Mouse (Mus musculus) liver, embryonic 15.5 days (tissue): ENCODE results near the gene Hk2. TPM values are rescaled to one million over a fixed set of nuclear protein-coding genes. Genes with fewer than 3 reads are reported as not detected.
"Not testable (repeated sequence)": the region's sequence is repeated elsewhere in the genome, so short reads cannot be mapped to it uniquely, and the experiment has no call there.

Experiments used
- ATAC-seq: fragments of 200-750 bp; cut with Nextera tagmentation; 2 replicates; pipeline ENCODE4 v1.8.0; 2017; ENCODE audit warnings: moderate number of reproducible peaks, mild to moderate bottlenecking, moderate library complexity; ENCODE audit not compliant: insufficient read depth
- H3K27ac ChIP-seq: fragments of 300-500 bp; sonication (generic); replicated peaks from 2 replicates; pipeline ENCODE4 v1.5.1; 2015; ENCODE audit warnings: mild to moderate bottlenecking, inconsistent platforms
- H3K27me3 ChIP-seq: fragments of 300-500 bp; sonication (generic); 2 replicates; pipeline ENCODE4 v1.6.1; 2015; ENCODE audit warnings: mild to moderate bottlenecking, inconsistent platforms
- H3K36me3 ChIP-seq: fragments of 300-500 bp; sonication (generic); replicated peaks from 2 replicates; pipeline ENCODE4 v1.6.1; 2015; ENCODE audit warnings: moderate library complexity, mild to moderate bottlenecking, inconsistent platforms
- H3K4me1 ChIP-seq: fragments of 300-500 bp; sonication (generic); replicated peaks from 2 replicates; pipeline ENCODE4 v1.6.1; 2015; ENCODE audit warnings: inconsistent platforms
- H3K4me2 ChIP-seq: fragments of 300-500 bp; sonication (generic); 2 replicates; pipeline ENCODE4 v1.6.1; 2015; ENCODE audit warnings: moderate library complexity, mild to moderate bottlenecking, inconsistent platforms
- H3K4me3 ChIP-seq: fragments of 300-500 bp; sonication (generic); replicated peaks from 2 replicates; pipeline ENCODE4 v1.5.1; 2015; ENCODE audit warnings: mild to moderate bottlenecking, inconsistent platforms
- H3K9ac ChIP-seq: fragments of 300-500 bp; sonication (generic); 2 replicates; pipeline ENCODE4 v1.6.1; 2015; ENCODE audit warnings: moderate library complexity, mild to moderate bottlenecking, inconsistent platforms
- H3K9me3 ChIP-seq: fragments of 300-500 bp; sonication (generic); replicated peaks from 2 replicates; pipeline ENCODE4 v1.6.1; 2016; ENCODE audit warnings: inconsistent platforms
- WGBS: fragments of 180-500 bp; shearing (Covaris S2); methylation state at CpG from one replicate; pipeline ENCODE4 v1.1.7; 2015; ENCODE audit warnings: mixed read lengths; ENCODE audit not compliant: insufficient replicate concordance; 5-methylcytosine and 5-hydroxymethylcytosine counted together
- polyA plus RNA-seq: library from polyadenylated mRNA; unstranded; fragments of >200 nt; fragmentation: Nextera tagmentation; extraction: Ambion mirVana; gene quantifications from 2 replicates; pipeline ENCODE4 v1.2.1, GENCODE M21; 2015

The Hk2 gene
- polyA plus RNA-seq, 1 experiment from 2014 or later = 4.7 TPM

- no peak for ATAC-seq
Measured at GRCm38 (mm10) chr6:82714243-82714642, 60.0 kb downstream of the Hk2 start.

GRCm38 (mm10) chr6:82707742-82708141, 66.5 kb downstream of the Hk2 start:
- no peak overlapping the region for H3K4me2 ChIP-seq
- H3K27me3 ChIP-seq = no peaks in the 10 kb centered on the region
- H3K4me1 ChIP-seq = no peaks in the 10 kb centered on the region
- H3K36me3 ChIP-seq = no peaks in the 10 kb centered on the region
- no peak overlapping the region for H3K27ac ChIP-seq
- no peaks in the 10 kb centered on the region for H3K9me3 ChIP-seq
- no peak overlapping the region for H3K9ac ChIP-seq
- no peak overlapping the region for H3K4me3 ChIP-seq
- ATAC-seq = no peak
- WGBS = 69% methylated on average over 3 of the region's 3 CpGs

More at GRCm38 (mm10) chr6:82714243-82714642, 60.0 kb downstream of the Hk2 start:
- no peak overlapping the region for H3K4me3 ChIP-seq
- H3K27ac ChIP-seq = no peak overlapping the region
- H3K4me2 ChIP-seq = no peak overlapping the region
- H3K27me3 ChIP-seq = no peaks in the 10 kb centered on the region
- H3K4me1 ChIP-seq = no peaks in the 10 kb centered on the region
- no peak overlapping the region for H3K9ac ChIP-seq
- no peaks in the 10 kb centered on the region for H3K36me3 ChIP-seq
- WGBS = 19% methylated on average over 3 of the region's 3 CpGs
- no peaks in the 10 kb centered on the region for H3K9me3 ChIP-seq

GRCm38 (mm10) chr6:82707241-82707640, 67.0 kb downstream of the Hk2 start:
- Histone ChIP-seq H3K4me3 (no peak overlapping the region), H3K4me2 (no peak overlapping the region), H3K36me3 (no peaks in the 10 kb centered on the region), H3K9ac (no peak overlapping the region), H3K4me1 (no peaks in the 10 kb centered on the region), H3K27me3 (no peaks in the 10 kb centered on the region), H3K27ac (no peak overlapping the region), H3K9me3 (no peaks in the 10 kb centered on the region)
- ATAC-seq = no peak
- WGBS = 75% methylated on average over 10 of the region's 10 CpGs

GRCm38 (mm10) chr6:82705221-82705620, 69.0 kb downstream of the Hk2 start, which contains the start of gene Pole4:
Gene Pole4, minus strand, starts transcription at chr6:82705365.
- Histone ChIP-seq H3K27me3 (no peaks in the 10 kb centered on the region), H3K27ac (no peak within 1 kb of the TSS), H3K9me3 (no peaks in the 10 kb centered on the region), H3K4me3 (no peak within 1 kb of the TSS), H3K36me3 (no peaks in the 10 kb centered on the region), H3K4me1 (no peaks in the 10 kb centered on the region), H3K9ac (no peak within 1 kb of the TSS), H3K4me2 (no peak within 1 kb of the TSS)
- 40% methylated on average over 5 of the region's 5 CpGs for WGBS
- ATAC-seq = no peak

GRCm38 (mm10) chr6:82703710-82704109, 70.5 kb downstream of the Hk2 start:
- ATAC-seq = no peak
- H3K9ac ChIP-seq = no peak overlapping the region

GRCm38 (mm10) chr6:82702593-82703017, 71.6 kb downstream of the Hk2 start:
- peak; percentile 54; the same call in 1 of the 2 replicates for ATAC-seq
- Histone ChIP-seq H3K4me1 (no peaks in the 10 kb centered on the region), H3K4me3 (no peak overlapping the region), H3K27ac (no peak overlapping the region), H3K4me2 (no peak overlapping the region), H3K9ac (no peak overlapping the region), H3K9me3 (no peaks in the 10 kb centered on the region), H3K27me3 (no peaks in the 10 kb centered on the region), H3K36me3 (no peaks in the 10 kb centered on the region)
- 21% methylated on average over 16 of the region's 16 CpGs for WGBS

More at GRCm38 (mm10) chr6:82703710-82704109, 70.5 kb downstream of the Hk2 start:
- no peaks in the 10 kb centered on the region for H3K27me3 ChIP-seq
- H3K4me3 ChIP-seq = no peak overlapping the region
- no peak overlapping the region for H3K27ac ChIP-seq
- 71% methylated on average over 3 of the region's 3 CpGs for WGBS
- H3K4me2 ChIP-seq = no peak overlapping the region
- no peaks in the 10 kb centered on the region for H3K36me3 ChIP-seq
- no peaks in the 10 kb centered on the region for H3K4me1 ChIP-seq
- no peaks in the 10 kb centered on the region for H3K9me3 ChIP-seq

- Histone ChIP-seq H3K27me3 (no peaks in the 10 kb centered on the region), H3K9me3 (no peaks in the 10 kb centered on the region), H3K36me3 (no peaks in the 10 kb centered on the region), H3K27ac (no peak overlapping the region), H3K4me1 (no peaks in the 10 kb centered on the region), H3K4me3 (no peak overlapping the region), H3K9ac (no peak overlapping the region), H3K4me2 (no peak overlapping the region)
- WGBS = 53% methylated on average over 6 of the region's 6 CpGs
- no peak for ATAC-seq
Measured at GRCm38 (mm10) chr6:82701296-82701695, 73.0 kb downstream of the Hk2 start.

- Histone ChIP-seq H3K4me2 (no peak overlapping the region), H3K4me3 (no peak overlapping the region), H3K4me1 (no peaks in the 10 kb centered on the region), H3K27ac (no peak overlapping the region), H3K9ac (no peak overlapping the region), H3K27me3 (no peaks in the 10 kb centered on the region), H3K9me3 (no peaks in the 10 kb centered on the region), H3K36me3 (no peaks in the 10 kb centered on the region)
- 28% methylated on average over 5 of the region's 5 CpGs for WGBS
- ATAC-seq = no peak
Measured at GRCm38 (mm10) chr6:82699831-82700230, 74.4 kb downstream of the Hk2 start.

GRCm38 (mm10) chr6:82696736-82697135, 77.5 kb downstream of the Hk2 start:
- no peaks in the 10 kb centered on the region for H3K9me3 ChIP-seq
- H3K4me3 ChIP-seq = no peak overlapping the region
- no peaks in the 10 kb centered on the region for H3K4me1 ChIP-seq
- no peak overlapping the region for H3K9ac ChIP-seq
- H3K36me3 ChIP-seq = no peaks in the 10 kb centered on the region
- no peak overlapping the region for H3K27ac ChIP-seq
- no peak for ATAC-seq
- WGBS = 73% methylated on average over 3 of the region's 3 CpGs
- H3K4me2 ChIP-seq = no peak overlapping the region
- no peaks in the 10 kb centered on the region for H3K27me3 ChIP-seq

GRCm38 (mm10) chr6:82694668-82695067, 79.6 kb downstream of the Hk2 start:
- H3K4me3 ChIP-seq = no peak overlapping the region
- no peaks in the 10 kb centered on the region for H3K4me1 ChIP-seq
- H3K9ac ChIP-seq = no peak overlapping the region
- no peaks in the 10 kb centered on the region for H3K27me3 ChIP-seq
- ATAC-seq = no peak
- no peaks in the 10 kb centered on the region for H3K9me3 ChIP-seq
- H3K4me2 ChIP-seq = no peak overlapping the region
- 51% methylated on average over 13 of the region's 13 CpGs for WGBS
- no peaks in the 10 kb centered on the region for H3K36me3 ChIP-seq
- no peak overlapping the region for H3K27ac ChIP-seq

- no peaks in the 10 kb centered on the region for H3K4me1 ChIP-seq
- no peaks in the 10 kb centered on the region for H3K36me3 ChIP-seq
- H3K4me3 ChIP-seq = no peak overlapping the region
- no peak overlapping the region for H3K27ac ChIP-seq
- H3K9me3 ChIP-seq = no peaks in the 10 kb centered on the region
- H3K27me3 ChIP-seq = no peaks in the 10 kb centered on the region
- ATAC-seq = no peak
- WGBS = 30% methylated on average over 4 of the region's 4 CpGs
- H3K4me2 ChIP-seq = no peak overlapping the region
- H3K9ac ChIP-seq = no peak overlapping the region
Measured at GRCm38 (mm10) chr6:82689474-82689873, 84.8 kb downstream of the Hk2 start.

- not testable (repeated sequence) for H3K4me1 ChIP-seq, H3K27ac ChIP-seq, ATAC-seq, H3K4me2 ChIP-seq, H3K27me3 ChIP-seq, H3K9ac ChIP-seq, H3K36me3 ChIP-seq, H3K4me3 ChIP-seq, H3K9me3 ChIP-seq
- WGBS = 59% methylated on average over 5 of the region's 5 CpGs
Measured at GRCm38 (mm10) chr6:82688586-82688985, 85.7 kb downstream of the Hk2 start.
